Mouse (Mus musculus): ENCODE measurements at regions not wholly inside any gene's neighbourhood (a gene's known extent, or its start where the extent isn't known, plus 50 kb on each side); places are given as distances from the start of the nearest gene placed in this dataset.

- no peak for DNase-seq (ENCODE audit: low spot score)
Measured at GRCm38 (mm10) chr13:44141181-44141580, 356.6 kb downstream of the Cd83 start.

- DNase-seq (ENCODE audit: low spot score): no peak
Measured at GRCm38 (mm10) chr13:44145441-44145840, 360.9 kb downstream of the Cd83 start.

GRCm38 (mm10) chr13:44147841-44148240, 363.3 kb downstream of the Cd83 start:
- DNase-seq (ENCODE audit: low spot score): no peak

GRCm38 (mm10) chr13:44149499-44149898, 364.9 kb downstream of the Cd83 start:
- no peak for DNase-seq (ENCODE audit: low spot score)

GRCm38 (mm10) chr13:44151526-44151925, 367.0 kb downstream of the Cd83 start:
- no peak for DNase-seq (ENCODE audit: low spot score)

- DNase-seq (ENCODE audit: low spot score): no peak
Measured at GRCm38 (mm10) chr13:44152806-44153613, 368.4 kb downstream of the Cd83 start.

GRCm38 (mm10) chr13:44153784-44154183, 369.2 kb downstream of the Cd83 start:
- no peak for DNase-seq (ENCODE audit: low spot score)

GRCm38 (mm10) chr13:44155956-44156355, 371.4 kb downstream of the Cd83 start:
- DNase-seq (ENCODE audit: low spot score): no peak

- no peak for DNase-seq (ENCODE audit: low spot score)
Measured at GRCm38 (mm10) chr13:44156546-44156945, 372.0 kb downstream of the Cd83 start.

- no peak for DNase-seq (ENCODE audit: low spot score)
Measured at GRCm38 (mm10) chr13:44157236-44157635, 372.7 kb downstream of the Cd83 start.

GRCm38 (mm10) chr13:44158364-44158763, 373.8 kb downstream of the Cd83 start:
- DNase-seq (ENCODE audit: low spot score): no peak

GRCm38 (mm10) chr13:44159346-44159745, 374.8 kb downstream of the Cd83 start:
- DNase-seq (ENCODE audit: low spot score): no peak

- DNase-seq (ENCODE audit: low spot score): no peak
Measured at GRCm38 (mm10) chr13:44164746-44165145, 380.2 kb downstream of the Cd83 start.

- no peak for DNase-seq (ENCODE audit: low spot score)
Measured at GRCm38 (mm10) chr13:44167186-44167585, 382.6 kb downstream of the Cd83 start.

- no peak for DNase-seq (ENCODE audit: low spot score)
Measured at GRCm38 (mm10) chr13:44168186-44168585, 383.6 kb downstream of the Cd83 start.

GRCm38 (mm10) chr13:44171639-44172038, 387.1 kb downstream of the Cd83 start:
- DNase-seq (ENCODE audit: low spot score): no peak

- DNase-seq (ENCODE audit: low spot score): no peak
Measured at GRCm38 (mm10) chr13:44172701-44173100, 388.1 kb downstream of the Cd83 start.

- no peak for DNase-seq (ENCODE audit: low spot score)
Measured at GRCm38 (mm10) chr13:44174236-44174635, 389.7 kb downstream of the Cd83 start.

GRCm38 (mm10) chr13:44175300-44176036, 390.9 kb downstream of the Cd83 start:
- DNase-seq (ENCODE audit: low spot score): no peak

GRCm38 (mm10) chr13:44176121-44176520, 391.5 kb downstream of the Cd83 start:
- no peak for DNase-seq (ENCODE audit: low spot score)

GRCm38 (mm10) chr13:44178006-44178405, 393.4 kb downstream of the Cd83 start:
- DNase-seq (ENCODE audit: low spot score): no peak

GRCm38 (mm10) chr13:44180384-44180783, 395.8 kb downstream of the Cd83 start:
- DNase-seq (ENCODE audit: low spot score): no peak

- no peak for DNase-seq (ENCODE audit: low spot score)
Measured at GRCm38 (mm10) chr13:44182544-44183191, 398.1 kb downstream of the Cd83 start.

Measured in ovary, adult 18-20 months (tissue).